Mouse (Mus musculus): ENCODE measurements around the gene 1700018B08Rik. TPM values are rescaled to one million over a fixed set of nuclear protein-coding genes. Genes with fewer than 3 reads are reported as not detected.
A peak's percentile ranks its signal among the peaks of the same experiment; 100 is the strongest.

1700018B08Rik gene
- polyA plus RNA-seq, 1 experiment from 2014 or later = not detected

DNA sequence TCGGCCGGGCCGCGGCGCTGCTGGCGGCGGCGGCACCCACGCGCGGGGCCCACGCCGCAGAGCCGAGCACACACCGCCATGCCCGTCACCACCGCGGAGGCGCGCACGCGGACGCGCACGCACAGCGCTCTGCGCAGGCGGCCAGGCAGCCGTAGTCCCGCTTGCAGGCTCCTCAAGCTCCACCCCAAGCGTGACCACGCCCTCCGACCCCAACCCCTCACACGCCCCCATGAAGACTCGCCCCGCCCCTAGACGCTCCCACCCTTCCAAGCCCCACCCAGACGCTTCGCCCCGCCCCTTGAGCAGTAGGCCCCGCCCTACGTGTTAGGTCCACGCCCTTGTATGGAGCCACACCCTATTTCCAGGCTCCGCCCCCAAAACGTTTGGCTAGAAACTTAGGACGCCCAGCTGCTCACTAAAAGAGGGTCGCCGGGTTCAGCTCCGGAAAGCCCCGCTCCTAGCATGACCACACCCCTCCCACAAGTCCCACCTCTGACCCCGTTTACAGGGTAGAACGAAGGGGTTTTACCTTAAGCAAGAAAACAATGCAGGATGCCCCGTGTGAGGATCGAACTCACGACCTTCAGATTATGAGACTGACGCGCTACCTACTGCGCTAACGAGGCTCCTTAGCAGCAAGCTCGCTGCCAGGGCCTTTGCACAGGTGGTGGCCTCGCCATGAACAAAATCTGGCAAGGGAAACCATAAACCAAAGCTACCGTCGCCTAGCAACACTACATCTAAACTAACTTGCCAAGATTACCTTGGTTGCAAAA is 34.7 kb upstream of the 1700018B08Rik start, which contains the start of gene Fbxo31:
TSS of gene Fbxo31 (minus strand) at position 131 of the 776 bp plus-strand sequence.
- no peaks in the 10 kb centered on the region for H3K27me3 ChIP-seq
- H3K9ac ChIP-seq = peak within 1 kb of the TSS; percentile 80
- H3K9me3 ChIP-seq (replicated peaks) = no peaks in the 10 kb centered on the region
- H3K4me3 ChIP-seq = peak within 1 kb of the TSS; percentile 84
- peak within 1 kb of the TSS; percentile 80 for H3K4me2 ChIP-seq
- peaks cover 18% of the 10 kb centered on the region for H3K4me1 ChIP-seq (replicated peaks)
- no peaks in the 10 kb centered on the region for H3K36me3 ChIP-seq
- 1% methylated on average over 59 of the region's 63 CpGs for WGBS
- peak; percentile 90 for ATAC-seq (replicated peaks; ENCODE audit: insufficient number of reproducible peaks, insufficient read depth, low FRiP score, low read depth)
- H3K27ac ChIP-seq = peak within 1 kb of the TSS; percentile 64

DNA sequence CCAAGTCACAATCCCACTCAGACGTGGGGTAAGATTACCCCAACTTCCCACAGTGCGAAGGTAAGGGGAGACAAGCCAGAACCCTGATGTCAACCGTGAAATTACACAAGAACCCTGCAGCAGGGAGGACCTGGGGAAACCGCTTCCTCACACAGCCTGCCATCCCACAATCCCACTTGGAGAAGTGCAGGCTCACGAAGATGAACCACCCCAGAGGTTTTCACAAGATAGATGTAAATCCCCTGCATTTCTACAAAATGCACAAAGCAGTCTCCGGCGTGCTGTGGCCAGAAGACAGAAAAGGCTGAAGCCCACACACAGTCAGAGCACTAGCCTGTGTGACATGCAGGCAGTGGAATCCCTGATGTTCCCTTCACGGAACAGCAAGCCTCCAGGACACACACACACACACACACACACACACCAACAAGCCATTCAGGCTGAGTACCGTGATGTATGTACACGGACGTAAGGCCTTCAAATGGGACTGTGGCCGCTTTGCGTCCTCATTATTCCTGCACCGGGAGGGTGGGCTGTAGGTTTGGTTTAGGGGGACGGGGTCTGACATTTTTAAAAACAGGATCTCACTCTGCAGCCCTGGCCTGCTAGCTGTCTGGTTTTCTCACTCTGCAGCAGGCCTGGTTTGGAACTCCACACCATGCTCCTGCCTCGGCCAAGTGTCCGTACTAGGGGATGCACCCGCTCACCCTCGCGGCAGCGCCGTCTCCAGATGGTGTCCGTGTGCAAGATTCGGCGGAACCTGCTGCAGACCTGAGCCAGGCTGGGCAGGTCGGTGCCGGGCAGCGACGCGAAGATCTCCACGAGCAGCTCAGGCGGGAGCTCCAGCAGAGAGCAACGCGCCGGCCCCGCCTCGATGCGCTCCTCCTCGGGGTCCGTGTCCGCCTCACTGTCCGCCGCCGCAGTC is 33.9 kb upstream of the 1700018B08Rik start:
- Histone ChIP-seq H3K9ac (peak overlapping the region; percentile 80), H3K27ac (peak overlapping the region; percentile 64), H3K27me3 (no peaks in the 10 kb centered on the region), H3K36me3 (no peaks in the 10 kb centered on the region), H3K4me2 (peak overlapping the region; percentile 80), H3K4me1 (replicated peaks) (peaks cover 25% of the 10 kb centered on the region), H3K4me3 (peak overlapping the region; percentile 84), H3K9me3 (replicated peaks) (no peaks in the 10 kb centered on the region)
- WGBS = 2% methylated on average over 44 of the region's 44 CpGs
- ATAC-seq (replicated peaks; ENCODE audit: insufficient number of reproducible peaks, insufficient read depth, low FRiP score, low read depth) = peak; percentile 3; the same call in 1 of the 2 replicates

GRCm38 (mm10) chr8:121575661-121576060 is 31.5 kb upstream of the 1700018B08Rik start:
- no peak overlapping the region for H3K4me2 ChIP-seq
- H3K4me1 ChIP-seq (replicated peaks) = peaks cover 29% of the 10 kb centered on the region
- no peaks in the 10 kb centered on the region for H3K27me3 ChIP-seq
- no peak overlapping the region for H3K27ac ChIP-seq
- ATAC-seq (replicated peaks; ENCODE audit: insufficient number of reproducible peaks, insufficient read depth, low FRiP score, low read depth) = no peak
- 83% methylated on average over 3 of the region's 3 CpGs for WGBS
- no peaks in the 10 kb centered on the region for H3K36me3 ChIP-seq
- H3K9ac ChIP-seq = no peak overlapping the region
- no peak overlapping the region for H3K4me3 ChIP-seq
- H3K9me3 ChIP-seq (replicated peaks) = no peaks in the 10 kb centered on the region

- ATAC-seq (replicated peaks; ENCODE audit: insufficient number of reproducible peaks, insufficient read depth, low FRiP score, low read depth) = no peak
- no peak overlapping the region for H3K4me2 ChIP-seq
- no peak overlapping the region for H3K9ac ChIP-seq
- H3K4me1 ChIP-seq (replicated peaks) = peaks cover 30% of the 10 kb centered on the region
- H3K9me3 ChIP-seq (replicated peaks) = no peaks in the 10 kb centered on the region
- no peak overlapping the region for H3K27ac ChIP-seq
- 20% methylated on average over 3 of the region's 3 CpGs for WGBS
- H3K27me3 ChIP-seq = no peaks in the 10 kb centered on the region
- no peak overlapping the region for H3K4me3 ChIP-seq
- no peaks in the 10 kb centered on the region for H3K36me3 ChIP-seq
These were observed 29.2 kb upstream of the 1700018B08Rik start for GRCm38 (mm10) chr8:121573275-121573674.

- no peak for ATAC-seq (replicated peaks; ENCODE audit: insufficient number of reproducible peaks, insufficient read depth, low FRiP score, low read depth)
- H3K27me3 ChIP-seq = no peaks in the 10 kb centered on the region
- H3K4me1 ChIP-seq (replicated peaks) = peaks cover 23% of the 10 kb centered on the region
These were observed 28.0 kb upstream of the 1700018B08Rik start for GRCm38 (mm10) chr8:121572121-121572520.

DNA sequence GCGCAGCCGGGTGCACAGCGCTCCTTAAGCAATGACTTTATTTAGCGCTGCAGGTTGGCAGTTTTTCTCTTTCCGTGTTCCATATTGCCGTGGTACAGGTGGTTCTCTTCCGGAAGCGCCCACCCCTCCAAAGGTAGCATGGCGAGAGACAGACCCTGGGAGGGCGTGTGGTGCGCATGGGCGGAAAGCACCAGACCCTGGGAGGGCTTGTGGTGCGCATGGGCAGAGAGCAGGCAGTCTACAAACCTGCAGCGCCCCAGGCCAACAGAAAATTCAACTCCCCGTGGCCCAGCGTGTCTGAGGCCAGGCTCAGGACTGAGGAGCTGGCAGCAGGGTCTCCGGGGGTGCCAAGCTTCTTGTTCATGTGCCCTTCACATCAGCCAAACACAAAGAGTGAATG is 26.7 kb upstream of the 1700018B08Rik start:
- Histone ChIP-seq H3K4me2 (peak overlapping the region; percentile 44), H3K27ac (no peak overlapping the region), H3K4me3 (peak overlapping the region; percentile 17), H3K36me3 (no peaks in the 10 kb centered on the region), H3K9me3 (replicated peaks) (no peaks in the 10 kb centered on the region), H3K4me1 (replicated peaks) (peaks cover 17% of the 10 kb centered on the region), H3K9ac (no peak overlapping the region), H3K27me3 (no peaks in the 10 kb centered on the region)
- whole genome bisulfite sequencing = 76% methylated on average over 17 of the region's 17 CpGs
- ATAC-seq (replicated peaks; ENCODE audit: insufficient number of reproducible peaks, insufficient read depth, low FRiP score, low read depth) = no peak

More at GRCm38 (mm10) chr8:121572121-121572520, 28.0 kb upstream of the 1700018B08Rik start:
- no peak overlapping the region for H3K27ac ChIP-seq
- H3K4me2 ChIP-seq = no peak overlapping the region
- H3K9ac ChIP-seq = no peak overlapping the region
- no peaks in the 10 kb centered on the region for H3K36me3 ChIP-seq
- H3K4me3 ChIP-seq = no peak overlapping the region
- no peaks in the 10 kb centered on the region for H3K9me3 ChIP-seq (replicated peaks)
- 69% methylated on average over 7 of the region's 7 CpGs for WGBS

- Histone ChIP-seq H3K4me3 (peak overlapping the region; percentile 17), H3K4me1 (replicated peaks) (peaks cover 17% of the 10 kb centered on the region), H3K9ac (no peak overlapping the region), H3K27ac (no peak overlapping the region), H3K27me3 (no peaks in the 10 kb centered on the region), H3K4me2 (peak overlapping the region; percentile 44), H3K36me3 (no peaks in the 10 kb centered on the region), H3K9me3 (replicated peaks) (no peaks in the 10 kb centered on the region)
- no peak for ATAC-seq (replicated peaks; ENCODE audit: insufficient number of reproducible peaks, insufficient read depth, low FRiP score, low read depth)
- WGBS = 65% methylated on average over 21 of the region's 21 CpGs
These were observed 26.2 kb upstream of the 1700018B08Rik start for GRCm38 (mm10) chr8:121570335-121570734.

DNA sequence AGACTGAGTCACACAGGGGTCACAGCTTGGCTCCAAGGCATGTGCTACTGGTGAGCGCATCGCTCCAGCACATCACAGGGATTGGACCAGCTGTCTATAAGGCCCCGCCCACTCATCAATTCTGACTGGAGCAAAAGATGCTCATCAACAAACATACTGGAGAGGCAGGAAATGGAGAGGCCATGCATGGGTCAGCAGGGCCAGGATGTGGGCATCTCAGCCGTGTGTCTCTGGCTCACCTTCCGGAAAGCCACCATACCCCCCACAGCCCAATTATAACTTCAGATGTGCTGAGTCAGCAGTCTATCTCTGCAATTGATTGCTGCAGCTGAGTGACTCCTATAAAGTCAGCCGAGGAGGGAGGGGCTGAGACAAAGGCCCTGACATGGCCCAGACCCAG is 24.2 kb upstream of the 1700018B08Rik start:
- no peak overlapping the region for H3K4me3 ChIP-seq
- H3K4me2 ChIP-seq = no peak overlapping the region
- no peak overlapping the region for H3K27ac ChIP-seq
- no peak for ATAC-seq (replicated peaks; ENCODE audit: insufficient number of reproducible peaks, insufficient read depth, low FRiP score, low read depth)
- no peaks in the 10 kb centered on the region for H3K27me3 ChIP-seq
- no peaks in the 10 kb centered on the region for H3K9me3 ChIP-seq (replicated peaks)
- H3K4me1 ChIP-seq (replicated peaks) = peaks cover 17% of the 10 kb centered on the region
- 72% methylated on average over 6 of the region's 6 CpGs for WGBS
- no peaks in the 10 kb centered on the region for H3K36me3 ChIP-seq
- no peak overlapping the region for H3K9ac ChIP-seq

DNA sequence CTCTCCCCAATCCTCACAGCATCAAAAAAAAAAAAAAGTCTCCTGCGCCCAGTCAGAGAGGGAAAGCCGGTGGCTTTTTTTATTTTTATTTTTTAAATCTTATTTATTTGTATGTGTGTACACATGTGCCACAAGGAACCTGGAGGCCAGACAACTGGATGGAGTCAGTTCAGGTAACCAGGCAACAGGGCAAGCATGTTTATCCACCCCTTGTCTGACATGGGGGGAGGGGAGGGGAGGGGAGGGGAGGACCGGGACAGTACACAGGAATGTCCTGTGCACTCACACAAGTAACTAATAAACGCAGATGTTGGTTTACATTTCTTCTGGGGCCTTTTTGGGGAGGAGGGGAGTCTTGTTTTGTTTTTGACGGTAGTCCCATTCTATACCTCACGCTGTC is 19.6 kb upstream of the 1700018B08Rik start:
- no peak for ATAC-seq (replicated peaks; ENCODE audit: insufficient number of reproducible peaks, insufficient read depth, low FRiP score, low read depth)
- peaks cover 24% of the 10 kb centered on the region for H3K4me1 ChIP-seq (replicated peaks)
- H3K9me3 ChIP-seq (replicated peaks) = no peaks in the 10 kb centered on the region
- H3K27me3 ChIP-seq = no peaks in the 10 kb centered on the region
- H3K36me3 ChIP-seq = peaks cover 4% of the 10 kb centered on the region; the same call in 1 of the 2 replicates
- no peak overlapping the region for H3K4me2 ChIP-seq
- H3K9ac ChIP-seq = no peak overlapping the region
- peak overlapping the region; percentile 68; the same call in 1 of the 2 replicates for H3K27ac ChIP-seq
- H3K4me3 ChIP-seq = no peak overlapping the region
- WGBS = 71% methylated on average over 6 of the region's 6 CpGs

- WGBS = 40% methylated on average over 9 of the region's 9 CpGs
- H3K4me3 ChIP-seq = no peak overlapping the region
- H3K27ac ChIP-seq = peak overlapping the region; percentile 68
- no peak overlapping the region for H3K9ac ChIP-seq
- peaks cover 11% of the 10 kb centered on the region; the same call in 1 of the 2 replicates for H3K36me3 ChIP-seq
- H3K4me2 ChIP-seq = peak overlapping the region; percentile 35
- H3K9me3 ChIP-seq (replicated peaks) = no peaks in the 10 kb centered on the region
- ATAC-seq (replicated peaks; ENCODE audit: insufficient number of reproducible peaks, insufficient read depth, low FRiP score, low read depth) = peak; percentile 66
- H3K27me3 ChIP-seq = no peaks in the 10 kb centered on the region
- peaks cover 19% of the 10 kb centered on the region for H3K4me1 ChIP-seq (replicated peaks)
These were observed 18.8 kb upstream of the 1700018B08Rik start for GRCm38 (mm10) chr8:121562941-121563351.
